Mouse (Mus musculus) limb, embryonic 11.5 days (tissue): ENCODE results near the gene Haghl. TPM values are rescaled to one million over a fixed set of nuclear protein-coding genes. Genes with fewer than 3 reads are reported as not detected.
A peak's percentile ranks its signal among the peaks of the same experiment; 100 is the strongest.

Source experiments
- ATAC-seq: fragments of 200-750 bp; cut with Nextera tagmentation; 2 replicates; pipeline ENCODE4 v1.8.0; 2017; ENCODE audit warnings: low read depth; ENCODE audit not compliant: insufficient number of reproducible peaks, low FRiP score, low TSS enrichment
- DNase-seq: peaks from one replicate; pipeline ENCODE4 v3.0.0-alpha.2; 2015; ENCODE audit warnings: low spot score
- H3K27ac ChIP-seq: fragments of 300-500 bp; sonication (generic); replicated peaks from 2 replicates; pipeline ENCODE4 v1.5.1; 2014; ENCODE audit warnings: low read depth, mild to moderate bottlenecking, low read length
- H3K27me3 ChIP-seq: fragments of 300-500 bp; sonication (generic); 2 replicates; pipeline ENCODE4 v1.6.1; 2014; ENCODE audit warnings: mild to moderate bottlenecking, low read length, mixed read lengths; ENCODE audit not compliant: control insufficient read depth, insufficient read depth
- H3K36me3 ChIP-seq: fragments of 300-500 bp; sonication (generic); 2 replicates; pipeline ENCODE4 v1.6.1; 2014; ENCODE audit warnings: mild to moderate bottlenecking, low read length, moderate library complexity, mixed read lengths; ENCODE audit not compliant: control insufficient read depth, insufficient read depth
- H3K4me1 ChIP-seq: fragments of 300-500 bp; sonication (generic); 2 replicates; pipeline ENCODE4 v1.6.1; 2014; ENCODE audit warnings: low read length, mixed read lengths; ENCODE audit not compliant: control insufficient read depth, insufficient read depth
- H3K4me2 ChIP-seq: fragments of 300-500 bp; sonication (generic); 2 replicates; pipeline ENCODE4 v1.6.1; 2014; ENCODE audit warnings: low read depth, mild to moderate bottlenecking, moderate library complexity; ENCODE audit not compliant: severe bottlenecking
- H3K4me3 ChIP-seq: fragments of 300-500 bp; sonication (generic); 2 replicates; pipeline ENCODE4 v1.5.1; 2014; ENCODE audit warnings: low read depth, low read length
- H3K9ac ChIP-seq: fragments of 300-500 bp; sonication (generic); 2 replicates; pipeline ENCODE4 v1.6.1; 2014; ENCODE audit warnings: mild to moderate bottlenecking, low read length
- H3K9me3 ChIP-seq: fragments of 300-500 bp; sonication (generic); 2 replicates; pipeline ENCODE4 v1.6.1; 2016; ENCODE audit warnings: low read length; ENCODE audit not compliant: control insufficient read depth
- WGBS: fragments of 180-500 bp; shearing (Covaris S2); extraction: QIAGEN DNeasy Blood & Tissue Kit; methylation state at CpG from one replicate; pipeline ENCODE4 v1.1.7; 2014; 5-methylcytosine and 5-hydroxymethylcytosine counted together
- polyA plus RNA-seq: library from polyadenylated mRNA; unstranded; fragments of >200 nt; fragmentation: Nextera tagmentation; extraction: Ambion mirVana; gene quantifications from 2 replicates; pipeline ENCODE4 v1.2.1, GENCODE M21; 2014

The Haghl gene
- polyA plus RNA-seq, 1 experiment from 2014 or later, result 68.0 TPM

- Histone ChIP-seq H3K27me3 (no peaks in the 10 kb centered on the region), H3K9me3 (no peaks in the 10 kb centered on the region), H3K9ac (no peak overlapping the region), H3K4me3 (peak overlapping the region; percentile 7; the same call in 1 of the 2 replicates), H3K27ac (no peak overlapping the region), H3K4me1 (peaks cover 34% of the 10 kb centered on the region), H3K36me3 (peaks cover 21% of the 10 kb centered on the region), H3K4me2 (peak overlapping the region; percentile 85)
- DNase-seq (no peak), ATAC-seq (no peak)
- WGBS, result 89% methylated on average over 4 of the region's 4 CpGs
Measured at GRCm38 (mm10) chr17:25830200-25830753, 44.8 kb upstream of the Haghl start.

GRCm38 (mm10) chr17:25829558-25830017, 44.1 kb upstream of the Haghl start:
- peaks cover 37% of the 10 kb centered on the region for H3K4me1 ChIP-seq
- peak overlapping the region; percentile 71 for H3K9ac ChIP-seq
- DNase-seq, result peak; percentile 42
- WGBS, result 50% methylated on average over 8 of the region's 8 CpGs
- peak overlapping the region; percentile 63 for H3K27ac ChIP-seq
- H3K9me3 ChIP-seq, result no peaks in the 10 kb centered on the region
- no peaks in the 10 kb centered on the region for H3K27me3 ChIP-seq
- peak overlapping the region; percentile 48 for H3K4me3 ChIP-seq
- H3K4me2 ChIP-seq, result peak overlapping the region; percentile 85
- H3K36me3 ChIP-seq, result peaks cover 17% of the 10 kb centered on the region
- ATAC-seq, result no peak

- H3K4me3 ChIP-seq, result peak within 1 kb of the TSS; percentile 48
- DNase-seq (peak; percentile 86), ATAC-seq (peak; percentile 27; the same call in 1 of the 2 replicates)
- peak within 1 kb of the TSS; percentile 63 for H3K27ac ChIP-seq
- 1% methylated on average over 32 of the region's 32 CpGs for WGBS
- H3K4me1 ChIP-seq, result peaks cover 36% of the 10 kb centered on the region
- H3K9ac ChIP-seq, result peak within 1 kb of the TSS; percentile 71
- H3K4me2 ChIP-seq, result peak within 1 kb of the TSS; percentile 85
- H3K36me3 ChIP-seq, result peaks cover 17% of the 10 kb centered on the region
- no peaks in the 10 kb centered on the region for H3K27me3 ChIP-seq
- no peaks in the 10 kb centered on the region for H3K9me3 ChIP-seq
Measured at GRCm38 (mm10) chr17:25828712-25829557, 43.5 kb upstream of the Haghl start, which contains the start of gene Jmjd8. TSS of gene Jmjd8 (plus strand) at chr17:25828867.

GRCm38 (mm10) chr17:25828223-25828594, 42.7 kb upstream of the Haghl start:
- Histone ChIP-seq H3K9me3 (no peaks in the 10 kb centered on the region), H3K9ac (peak overlapping the region; percentile 71; the same call in 1 of the 2 replicates), H3K27ac (0 out of 2 replicates have a peak overlapping the region, but pooled peaks have one; percentile 18), H3K4me2 (peak overlapping the region; percentile 85), H3K36me3 (peaks cover 17% of the 10 kb centered on the region), H3K4me3 (peak overlapping the region; percentile 48), H3K4me1 (peaks cover 34% of the 10 kb centered on the region), H3K27me3 (no peaks in the 10 kb centered on the region)
- ATAC-seq (no peak), DNase-seq (no peak)
- 86% methylated on average over 8 of the region's 8 CpGs for WGBS

DNA sequence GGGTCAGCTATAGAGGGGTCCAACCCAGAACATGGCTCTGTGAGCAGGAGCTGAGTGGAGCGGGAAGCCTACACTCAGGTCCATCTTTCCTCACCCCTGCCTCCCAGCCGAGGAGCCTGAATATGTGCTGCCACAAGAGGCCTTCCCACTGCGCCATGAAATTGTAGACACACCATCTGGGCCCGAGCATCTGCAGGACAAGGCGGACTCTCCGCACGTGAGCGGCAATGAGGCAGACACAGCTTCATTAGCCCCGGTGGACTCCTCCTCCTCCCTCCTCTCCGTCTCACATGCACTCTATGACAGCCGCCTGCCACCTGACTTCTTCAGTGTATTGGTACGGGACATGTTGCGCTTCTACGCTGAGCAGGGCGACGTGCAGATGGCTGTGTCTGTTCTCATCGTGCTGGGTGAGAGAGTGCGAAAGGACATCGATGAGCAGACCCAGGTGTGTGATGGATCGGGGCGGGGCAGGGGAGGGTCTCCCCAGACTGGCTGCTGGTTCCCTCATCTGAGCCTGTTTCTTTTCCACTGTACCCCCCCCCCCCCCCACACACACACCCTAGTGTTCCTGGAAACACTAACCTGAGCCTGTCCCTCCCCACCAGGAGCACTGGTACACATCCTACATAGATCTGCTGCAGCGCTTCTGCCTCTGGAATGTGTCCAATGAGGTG, 42.2 kb upstream of the Haghl start:
- Histone ChIP-seq H3K36me3 (peaks cover 17% of the 10 kb centered on the region), H3K27ac (no peak overlapping the region), H3K4me1 (peaks cover 34% of the 10 kb centered on the region), H3K9me3 (no peaks in the 10 kb centered on the region), H3K4me2 (no peak overlapping the region), H3K27me3 (no peaks in the 10 kb centered on the region), H3K4me3 (peak overlapping the region; percentile 48; the same call in 1 of the 2 replicates), H3K9ac (no peak overlapping the region)
- ATAC-seq (no peak), DNase-seq (no peak)
- WGBS, result 93% methylated on average over 21 of the region's 22 CpGs

GRCm38 (mm10) chr17:25827011-25827410, 41.5 kb upstream of the Haghl start:
- WGBS, result 92% methylated on average over 13 of the region's 13 CpGs
- H3K36me3 ChIP-seq, result peaks cover 17% of the 10 kb centered on the region
- DNase-seq (no peak), ATAC-seq (no peak)
- H3K9ac ChIP-seq, result no peak overlapping the region
- no peaks in the 10 kb centered on the region for H3K27me3 ChIP-seq
- H3K9me3 ChIP-seq, result no peaks in the 10 kb centered on the region
- no peak overlapping the region for H3K4me3 ChIP-seq
- H3K27ac ChIP-seq, result no peak overlapping the region
- H3K4me2 ChIP-seq, result no peak overlapping the region
- peaks cover 32% of the 10 kb centered on the region for H3K4me1 ChIP-seq

- WGBS, result 93% methylated on average over 27 of the region's 27 CpGs
- Histone ChIP-seq H3K27ac (no peak overlapping the region), H3K4me1 (peaks cover 23% of the 10 kb centered on the region), H3K4me2 (no peak overlapping the region), H3K27me3 (no peaks in the 10 kb centered on the region), H3K36me3 (peaks cover 13% of the 10 kb centered on the region), H3K9me3 (no peaks in the 10 kb centered on the region), H3K4me3 (no peak overlapping the region), H3K9ac (no peak overlapping the region)
- ATAC-seq (no peak), DNase-seq (no peak)
Measured at GRCm38 (mm10) chr17:25825984-25826570, 40.6 kb upstream of the Haghl start.

DNA sequence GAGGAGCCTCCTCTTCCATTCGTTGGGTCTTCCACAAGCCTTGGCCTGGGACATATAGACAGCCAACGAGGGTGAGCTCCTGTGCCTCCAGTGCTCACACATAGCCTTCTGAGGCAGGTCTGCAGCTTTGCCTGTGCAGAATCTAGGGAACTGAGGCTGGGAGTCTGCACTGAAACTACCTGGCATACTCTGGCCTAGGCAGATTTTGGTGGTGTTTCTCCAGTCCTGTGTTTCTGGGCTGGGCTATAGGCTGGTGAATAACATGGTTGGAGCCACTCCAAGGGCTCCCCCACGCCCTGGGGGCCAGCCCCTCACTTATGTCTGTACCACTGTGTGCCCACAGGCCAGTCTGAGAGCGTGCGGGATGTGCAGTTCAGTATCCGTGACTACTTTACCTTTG, 39.8 kb upstream of the Haghl start:
- no peak overlapping the region for H3K4me3 ChIP-seq
- H3K9me3 ChIP-seq, result no peaks in the 10 kb centered on the region
- no peak for ATAC-seq
- peaks cover 5% of the 10 kb centered on the region; the same call in 1 of the 2 replicates for H3K36me3 ChIP-seq
- no peak overlapping the region for H3K27ac ChIP-seq
- no peak for DNase-seq
- peaks cover 5% of the 10 kb centered on the region for H3K27me3 ChIP-seq
- H3K4me2 ChIP-seq, result no peak overlapping the region
- 88% methylated on average over 6 of the region's 6 CpGs for WGBS
- H3K9ac ChIP-seq, result no peak overlapping the region
- H3K4me1 ChIP-seq, result peaks cover 23% of the 10 kb centered on the region
